Mouse (Mus musculus): ENCODE results near the gene Dnajc25.

Dnajc25 gene

DNA sequence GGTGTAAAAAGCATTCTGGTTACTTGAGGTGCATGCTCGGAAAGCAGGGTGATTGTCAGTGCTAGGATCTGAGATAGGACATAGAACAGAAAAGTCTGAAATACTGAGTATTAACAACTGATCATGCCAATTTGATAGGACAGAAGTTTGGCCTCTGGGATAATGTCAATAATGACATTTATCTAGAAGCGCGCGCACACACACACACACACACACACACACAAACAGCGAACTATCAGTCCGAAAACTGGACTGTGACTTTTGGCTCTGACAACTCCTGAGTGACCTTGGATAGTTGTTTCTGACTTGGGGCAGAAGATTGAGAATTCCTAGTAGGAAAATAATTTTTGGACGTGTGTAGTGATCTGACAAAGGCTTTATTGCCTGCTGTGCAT lies 8.9 kb downstream of the Dnajc25 start:
- in situ Hi-C loops (cut with MseI, MboI): no loop called here

- in situ Hi-C loops (cut with MseI, MboI): no loop called here
These were observed 11.3 kb downstream of the Dnajc25 start for GRCm38 (mm10) chr4:59006211-59006610.

- in situ Hi-C loops (cut with MseI, MboI): no loop called here
These were observed 12.2 kb downstream of the Dnajc25 start for GRCm38 (mm10) chr4:59007016-59007415.

DNA sequence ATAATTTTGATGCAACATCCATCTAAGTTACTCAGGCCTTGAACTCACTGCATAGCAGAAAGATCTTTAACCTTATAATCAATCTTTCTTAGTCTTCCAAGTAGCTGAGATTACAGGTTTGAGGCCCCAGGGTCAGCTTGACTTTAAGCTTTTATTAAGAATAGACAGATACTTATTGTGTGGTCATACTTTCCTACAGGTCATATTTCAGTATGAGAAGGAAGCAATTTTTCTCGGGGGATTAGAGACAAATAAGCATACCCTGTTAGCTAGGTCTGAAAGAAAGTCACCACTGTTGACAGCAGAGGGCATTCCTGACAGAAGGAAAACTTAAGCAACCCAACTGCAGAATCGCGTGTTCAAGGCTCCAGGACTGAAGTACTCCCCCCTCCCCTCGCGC lies 13.1 kb downstream of the Dnajc25 start:
- in situ Hi-C loops (cut with MseI, MboI): no loop called here

DNA sequence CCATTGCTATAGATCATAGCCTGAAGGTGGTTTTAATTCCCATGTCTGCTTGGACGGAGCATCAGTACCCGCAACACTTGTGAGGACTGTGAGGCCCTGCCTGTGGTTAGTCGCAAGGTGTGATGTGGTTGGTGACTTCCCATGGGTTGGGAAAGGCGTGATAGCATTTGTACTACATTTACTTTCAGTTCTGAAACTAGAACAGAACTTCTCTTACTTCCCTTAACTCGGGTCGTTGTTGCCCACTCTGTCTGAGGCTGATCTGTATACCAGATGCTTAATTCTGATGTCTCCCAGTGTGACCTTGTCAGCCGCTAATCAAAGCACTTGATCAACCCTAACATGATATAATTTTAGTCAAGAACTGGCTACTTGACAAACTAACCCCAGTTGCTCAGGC lies 14.3 kb downstream of the Dnajc25 start:
- in situ Hi-C loops (cut with MseI, MboI): no loop called here

GRCm38 (mm10) chr4:59009696-59010095 lies 14.8 kb downstream of the Dnajc25 start:
- in situ Hi-C loops (cut with MseI, MboI): no loop called here

- in situ Hi-C loops (cut with MseI, MboI): no loop called here
These were observed 16.6 kb downstream of the Dnajc25 start for GRCm38 (mm10) chr4:59011446-59011845.

GRCm38 (mm10) chr4:59015181-59015580 lies 20.3 kb downstream of the Dnajc25 start:
- in situ Hi-C loops (cut with MseI, MboI): no loop called here

DNA sequence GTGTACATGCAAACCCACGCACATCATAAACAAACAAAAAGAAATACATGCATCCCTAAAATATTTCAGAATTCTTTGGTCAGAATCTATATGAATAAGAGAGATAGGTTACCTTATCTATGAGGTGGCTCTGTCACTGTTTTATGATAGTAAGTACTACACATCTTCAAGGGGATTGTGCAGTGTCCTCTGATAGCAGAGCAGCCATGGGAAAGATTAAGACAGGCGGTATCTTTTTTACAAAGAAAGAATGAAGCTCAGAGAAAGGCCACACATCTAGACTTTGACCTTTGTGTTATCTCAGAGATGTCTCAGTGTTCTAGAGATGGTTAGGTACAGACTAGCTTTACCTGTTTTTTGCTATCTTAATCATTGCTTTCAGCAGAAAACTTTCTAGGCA lies 22.1 kb downstream of the Dnajc25 start:
- in situ Hi-C loops (cut with MseI, MboI): no loop called here

DNA sequence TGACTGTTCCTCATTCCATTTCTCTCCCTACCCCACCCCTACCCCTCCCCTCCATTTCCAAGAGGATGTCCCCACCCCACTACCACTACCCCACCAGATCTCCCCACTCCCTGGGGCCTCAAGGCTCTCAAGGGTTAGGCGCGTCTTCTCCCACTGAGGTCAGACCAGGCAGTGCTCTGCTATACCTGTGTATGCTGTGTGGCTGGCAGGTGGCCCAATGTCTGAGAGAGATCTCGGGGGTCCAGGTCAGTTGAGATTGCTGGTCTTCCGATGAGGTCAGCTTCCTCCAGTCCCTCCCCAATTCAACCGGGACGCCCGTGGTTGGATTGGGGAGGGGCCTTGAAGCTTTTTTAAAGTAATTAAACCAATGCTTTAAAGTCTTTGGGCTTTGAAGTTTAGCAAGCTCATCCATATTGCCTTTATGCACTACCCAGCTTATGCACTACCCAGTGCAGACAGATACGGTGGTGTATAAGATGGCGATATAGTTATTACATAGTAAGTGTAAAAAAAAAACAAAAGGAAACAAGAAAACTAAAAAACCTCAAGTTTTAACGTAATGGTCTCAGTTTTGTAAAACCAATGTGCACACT lies 39.6 kb downstream of the Dnajc25 start:
- in situ Hi-C loops (cut with MseI, MboI): no loop called here

DNA sequence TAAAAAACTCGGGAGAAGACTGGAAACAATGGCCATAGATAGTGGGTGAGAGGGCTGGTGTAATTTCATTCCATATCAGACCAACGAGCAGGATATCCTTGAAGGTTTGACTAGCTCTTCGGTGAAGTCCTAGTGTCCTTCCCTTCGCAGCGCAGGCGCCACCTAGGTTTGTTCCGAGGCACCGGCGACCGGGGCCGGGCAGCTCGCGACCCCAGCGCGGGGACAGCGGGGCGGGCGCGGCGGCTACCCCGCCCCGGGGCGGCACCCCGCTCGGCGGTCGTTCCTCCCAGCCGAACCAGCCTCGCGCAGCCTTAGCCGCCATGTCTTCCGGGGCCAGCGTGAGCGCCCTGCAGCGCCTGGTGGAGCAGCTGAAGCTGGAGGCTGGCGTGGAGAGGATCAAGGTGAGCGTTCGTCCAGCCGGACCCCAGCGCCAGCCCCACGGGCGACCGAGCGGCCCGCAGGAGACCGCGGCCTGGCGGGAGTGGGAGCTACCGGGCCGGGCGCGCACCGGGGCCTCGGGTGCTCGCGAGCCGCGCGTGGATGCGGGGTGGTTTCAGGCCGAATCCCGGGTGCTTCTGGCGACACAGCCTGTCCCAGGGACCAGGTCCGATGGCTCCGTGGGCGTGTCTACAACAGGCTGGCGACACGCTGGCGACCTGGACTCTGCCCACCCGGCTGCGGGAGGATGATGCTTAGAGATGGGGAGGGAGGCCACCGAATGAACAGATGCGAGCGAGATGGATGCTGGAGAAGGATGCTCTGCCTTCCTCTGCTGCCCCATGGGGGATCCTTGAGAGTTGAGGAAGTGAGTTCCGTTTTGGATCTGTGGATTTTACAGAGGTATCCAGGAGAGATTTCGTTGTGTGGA lies 40.3 kb downstream of the Dnajc25 start, which contains the start of gene Gng10:
Gene Gng10, plus strand, starts transcription at position 171 of the 868 bp plus-strand sequence.
- in situ Hi-C loops (cut with MseI, MboI): no loop called here

DNA sequence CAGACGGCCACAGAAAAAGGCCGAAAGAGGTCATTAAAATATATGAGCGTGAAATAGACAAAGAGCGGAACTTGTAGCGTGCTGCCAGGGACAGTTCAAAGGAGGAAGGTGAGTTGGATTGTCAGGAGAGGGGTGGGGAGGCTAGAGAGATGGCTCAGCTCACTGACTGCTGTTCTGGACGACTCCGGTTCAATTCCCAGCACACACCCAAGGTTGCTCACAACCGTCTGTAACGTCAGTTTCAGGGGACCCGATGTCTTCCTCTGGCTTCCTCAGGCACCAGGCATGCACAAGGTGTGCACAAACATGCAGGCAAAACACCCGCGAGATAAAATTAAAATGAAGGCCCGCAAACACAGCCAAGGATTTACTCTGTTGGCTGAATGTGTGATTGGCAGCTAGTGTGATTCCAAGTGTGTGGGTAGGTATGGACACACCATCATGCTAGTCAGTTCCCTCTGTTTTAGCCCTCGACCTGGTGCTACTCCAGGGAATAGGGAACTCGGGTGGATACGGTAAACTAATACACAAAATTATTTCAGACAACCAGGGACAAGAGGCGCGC lies 41.0 kb downstream of the Dnajc25 start:
- in situ Hi-C loops (cut with MseI, MboI): no loop called here

DNA sequence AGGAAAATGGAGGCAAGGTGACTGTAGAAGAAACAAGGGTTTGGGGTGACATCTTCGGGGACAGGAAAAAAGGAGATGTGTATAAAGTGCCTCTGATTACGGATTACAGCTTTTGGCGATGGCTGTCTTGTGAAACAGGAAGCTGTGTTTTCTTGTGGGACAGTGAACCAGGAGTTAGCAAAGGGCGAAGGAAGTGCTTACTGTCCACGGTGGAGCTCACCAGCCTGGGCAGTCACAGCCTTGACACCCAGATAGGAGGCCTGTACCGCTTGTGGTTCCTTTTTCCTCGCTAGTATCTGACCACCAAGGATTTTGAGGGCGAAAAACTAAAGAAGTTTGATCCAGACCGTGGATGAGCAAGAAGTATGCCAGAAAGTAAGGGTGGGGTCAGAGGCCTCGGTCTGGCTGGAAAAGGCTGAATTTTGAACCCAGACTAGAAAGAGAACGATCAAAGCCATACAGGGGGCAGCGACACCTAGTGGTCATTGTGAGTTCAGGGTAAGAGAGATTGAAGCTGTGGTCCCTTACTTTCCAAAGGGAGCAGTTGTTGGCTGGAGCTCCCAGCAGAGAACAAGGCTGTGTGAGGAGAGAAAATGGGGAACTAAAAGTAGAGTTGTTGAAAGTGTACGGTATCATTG lies 41.7 kb downstream of the Dnajc25 start:
- in situ Hi-C loops (cut with MseI, MboI): no loop called here

DNA sequence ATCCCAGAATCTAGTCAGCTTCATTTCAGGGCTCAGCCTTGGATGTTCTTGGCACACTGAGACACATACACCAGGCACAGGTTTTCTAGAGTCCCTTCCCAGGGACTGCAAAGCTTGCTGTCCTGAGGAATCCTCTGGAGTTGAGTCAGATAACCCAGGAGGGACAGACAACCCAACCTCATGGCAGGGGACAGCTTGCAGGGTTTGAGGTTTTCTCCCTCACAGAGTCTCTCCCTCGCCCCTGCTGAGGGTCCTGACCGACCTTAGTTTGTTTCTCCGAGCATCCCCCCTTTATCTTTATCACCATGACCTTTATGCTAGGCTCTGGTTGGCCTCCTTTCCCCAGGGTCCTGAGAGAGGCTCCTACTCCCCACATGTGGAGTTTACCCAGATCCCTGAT lies 42.7 kb downstream of the Dnajc25 start:
- in situ Hi-C loops (cut with MseI, MboI): no loop called here

GRCm38 (mm10) chr4:59040397-59041287 lies 45.8 kb downstream of the Dnajc25 start:
- in situ Hi-C loops (cut with MseI, MboI): no loop called here

- in situ Hi-C loops (cut with MseI, MboI): no loop called here
These were observed 48.2 kb downstream of the Dnajc25 start for GRCm38 (mm10) chr4:59043074-59043473.

GRCm38 (mm10) chr4:59043891-59044290 lies 49.0 kb downstream of the Dnajc25 start:
- in situ Hi-C loops (cut with MseI, MboI): no loop called here

- in situ Hi-C loops (cut with MseI, MboI): no loop called here
These were observed 52.4 kb downstream of the Dnajc25 start for GRCm38 (mm10) chr4:59047222-59047621.

DNA sequence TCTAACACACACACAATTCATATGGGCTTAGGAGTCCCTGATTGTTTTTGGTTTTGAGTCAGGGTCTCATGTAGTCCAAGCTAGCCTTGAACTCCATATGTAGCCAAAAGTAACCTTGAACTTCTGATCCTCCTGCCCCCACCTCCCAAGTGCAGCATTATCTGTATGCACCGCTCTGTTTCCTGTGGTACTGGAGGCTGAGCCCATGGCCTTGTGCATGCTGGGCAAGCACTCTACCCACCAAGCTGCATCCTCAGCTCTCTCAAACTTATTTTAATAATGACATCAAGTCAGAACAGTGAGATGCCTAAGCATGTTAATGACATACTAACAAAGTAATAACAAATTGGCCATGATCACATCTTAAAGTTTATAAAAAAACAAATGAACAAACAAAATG lies 56.2 kb downstream of the Dnajc25 start:
- in situ Hi-C loops (cut with MseI, MboI): no loop called here

- in situ Hi-C loops (cut with MseI, MboI): no loop called here
These were observed 63.1 kb downstream of the Dnajc25 start for GRCm38 (mm10) chr4:59057929-59058328.

- in situ Hi-C loops (cut with MseI, MboI): no loop called here
These were observed 67.7 kb downstream of the Dnajc25 start for GRCm38 (mm10) chr4:59062526-59062925.

Measured in mouse trophoblast stem cell (cell line).